Comparison of ENCODE assay signal across 12 mouse cellular contexts in genomic region chr16:90181673-90182072, GRCm38 (mm10). TPM values are rescaled to one million over a fixed set of nuclear protein-coding genes. Genes with fewer than 3 reads are reported as not detected.
A peak's percentile ranks its signal among the peaks of the same experiment; 100 is the strongest.
DNase-seq lines count a peak whose midpoint lies in the region; ATAC-seq and TF ChIP-seq lines count a peak whose summit lies in the region.
"Had no signal": no experiment of that assay in that cellular context is flagged by ENCODE, and none has a peak within 500 bp of the region (broad histone marks: within the 10 kb centered on the region; RNA-seq: fewer than 3 reads in every experiment).

No protein-coding gene starts in this region.

- H3K4me3 ChIP-seq in embryonic facial prominence, embryonic 14.5 days (ENCODE audit: low read depth, low read length) = no peak overlapping the region
- no peak overlapping the region for H3K4me3 ChIP-seq in embryonic facial prominence, embryonic 10.5 days
- H3K4me3 ChIP-seq in stomach, postnatal 0 days (ENCODE audit: low read depth, low read length) = no peak overlapping the region
- H3K4me3 ChIP-seq: hindbrain, embryonic 12.5 days had no signal

- no peak for ATAC-seq in embryonic facial prominence, embryonic 14.5 days (ENCODE audit: low read depth)
- peak; percentile 58; the same call in 1 of the 2 replicates for ATAC-seq in stomach, postnatal 0 days (ENCODE audit: low FRiP score, low TSS enrichment)
- ATAC-seq: liver, postnatal 0 days had no signal

- no peaks in the 10 kb centered on the region for H3K4me1 ChIP-seq in embryonic facial prominence, embryonic 14.5 days (ENCODE audit: control insufficient read depth, insufficient read depth, low read length)
- 0 out of 2 replicates have a peak, but pooled peaks cover 3% of the 10 kb centered on the region for H3K4me1 ChIP-seq in embryonic facial prominence, embryonic 10.5 days
- no peaks in the 10 kb centered on the region for H3K4me1 ChIP-seq in stomach, postnatal 0 days (replicated peaks; ENCODE audit: control insufficient read depth, insufficient read depth)
- H3K4me1 ChIP-seq: hindbrain, embryonic 12.5 days had no signal

- H3K27ac ChIP-seq in embryonic facial prominence, embryonic 14.5 days (replicated peaks; ENCODE audit: low read depth, low read length) = no peak overlapping the region
- H3K27ac ChIP-seq in embryonic facial prominence, embryonic 10.5 days (replicated peaks) = no peak overlapping the region
- peak overlapping the region; percentile 61 for H3K27ac ChIP-seq in stomach, postnatal 0 days (replicated peaks)
- H3K27ac ChIP-seq: hindbrain, embryonic 12.5 days had no signal

- no peak for TF ChIP-seq CTCF in stomach, postnatal 0 days (IDR thresholded peaks at IDR 0.05; ENCODE audit: low read depth)

- no peak overlapping the region for H3K9ac ChIP-seq in embryonic facial prominence, embryonic 14.5 days (ENCODE audit: low read depth, low read length)
- H3K9ac ChIP-seq in stomach, postnatal 0 days (ENCODE audit: low read length) = no peak overlapping the region
- H3K9ac ChIP-seq: hindbrain, embryonic 12.5 days; liver, postnatal 0 days had no signal

- no peaks in the 10 kb centered on the region for H3K36me3 ChIP-seq in embryonic facial prominence, embryonic 14.5 days (ENCODE audit: control insufficient read depth, insufficient read depth, low read length)
- no peaks in the 10 kb centered on the region for H3K36me3 ChIP-seq in embryonic facial prominence, embryonic 10.5 days (replicated peaks)
- H3K36me3 ChIP-seq in stomach, postnatal 0 days (ENCODE audit: control insufficient read depth, insufficient read depth, low read length) = no peaks in the 10 kb centered on the region
- H3K36me3 ChIP-seq: hindbrain, embryonic 12.5 days had no signal

- no peaks in the 10 kb centered on the region for H3K9me3 ChIP-seq in embryonic facial prominence, embryonic 14.5 days (ENCODE audit: control insufficient read depth, low read length)
- H3K9me3 ChIP-seq in embryonic facial prominence, embryonic 10.5 days = no peaks in the 10 kb centered on the region
- H3K9me3 ChIP-seq in stomach, postnatal 0 days (ENCODE audit: control insufficient read depth, low read length) = no peaks in the 10 kb centered on the region
- H3K9me3 ChIP-seq: hindbrain, embryonic 12.5 days had no signal

- WGBS in embryonic facial prominence, embryonic 14.5 days = 78% methylated on average over 8 of the region's 8 CpGs
- WGBS in embryonic facial prominence, embryonic 10.5 days = 88% methylated on average over 8 of the region's 8 CpGs
- WGBS in stomach, postnatal 0 days = 63% methylated on average over 8 of the region's 8 CpGs

- no peaks in the 10 kb centered on the region for H3K27me3 ChIP-seq in embryonic facial prominence, embryonic 14.5 days (replicated peaks; ENCODE audit: control insufficient read depth, insufficient read depth, low read length)
- no peaks in the 10 kb centered on the region; the same call in 1 of the 2 replicates for H3K27me3 ChIP-seq in embryonic facial prominence, embryonic 10.5 days (replicated peaks; ENCODE audit: low read depth, poor library complexity, severe bottlenecking)
- H3K27me3 ChIP-seq in stomach, postnatal 0 days (ENCODE audit: control insufficient read depth, insufficient read depth, low read length) = no peaks in the 10 kb centered on the region
- H3K27me3 ChIP-seq: hindbrain, embryonic 12.5 days had no signal

- H3K4me2 ChIP-seq in embryonic facial prominence, embryonic 14.5 days (ENCODE audit: low read depth, low read length) = no peak overlapping the region
- no peak overlapping the region for H3K4me2 ChIP-seq in stomach, postnatal 0 days (replicated peaks; ENCODE audit: low read depth)
- H3K4me2 ChIP-seq: hindbrain, embryonic 12.5 days had no signal

- peak; percentile 95 for TF ChIP-seq EP300 in stomach, postnatal 0 days (optimal IDR thresholded peaks at IDR 0.05)

- peak; percentile 33 for DNase-seq in embryonic facial prominence, embryonic 14.5 days (ENCODE audit: low spot score)
- DNase-seq in embryonic facial prominence, embryonic 10.5 days (ENCODE audit: low spot score) = no peak
- peak; percentile 70 for DNase-seq in urinary bladder, postnatal 14 days (ENCODE audit: low spot score)
- DNase-seq in urinary bladder, adult 2 months (ENCODE audit: low spot score) = no peak
- peak; percentile 46 to 53 for DNase-seq in cerebellum, postnatal 36 days
- no peak for DNase-seq in stomach, postnatal 0 days (ENCODE audit: low spot score)
- no peak for DNase-seq in natural killer cell, adult 2 months (ENCODE audit: low spot score in 2 of 2)
- DNase-seq in adipocyte (ENCODE audit: low spot score) = no peak
- DNase-seq: kidney, adult 18-20 months; liver, postnatal 0 days; thymus, postnatal 36 days had no signal

RNA-seq across cellular contexts. Expression of gene Tiam1, which starts 38.1 kb away (rescaled TPM):
- 31.0 and 34.6 TPM in 2 replicates for polyA plus RNA-seq in embryonic facial prominence, embryonic 14.5 days (2014; fragmentation: Nextera tagmentation; extraction: Ambion mirVana)
- 25.3 and 25.9 TPM in 2 replicates for polyA plus RNA-seq in embryonic facial prominence, embryonic 10.5 days (2016; fragmentation: Nextera tagmentation; extraction: Ambion mirVana)
- 9.0 and 19.4 TPM in 2 replicates for polyA plus RNA-seq in urinary bladder, adult 2 months (2012; rRNA removed)
- polyA plus RNA-seq in stomach, postnatal 0 days (2015; fragmentation: Nextera tagmentation; extraction: Ambion mirVana) = 18.4 and 18.8 TPM in 2 replicates

RNA-seq across cellular contexts. Expression of gene Sod1, which starts 38.9 kb away (rescaled TPM):
- polyA plus RNA-seq in embryonic facial prominence, embryonic 14.5 days (2014; fragmentation: Nextera tagmentation; extraction: Ambion mirVana) = 1,098 and 1,130 TPM in 2 replicates
- 1,351 and 1,353 TPM in 2 replicates for polyA plus RNA-seq in embryonic facial prominence, embryonic 10.5 days (2016; fragmentation: Nextera tagmentation; extraction: Ambion mirVana)
- 1,059 and 1,122 TPM in 2 replicates for polyA plus RNA-seq in urinary bladder, adult 2 months (2012; rRNA removed)
- polyA plus RNA-seq in stomach, postnatal 0 days (2015; fragmentation: Nextera tagmentation; extraction: Ambion mirVana) = 1,113 and 1,141 TPM in 2 replicates

Comparison
In these comparisons a context has a peak if more than half of its experiments do, and no peak if none do; other contexts are left out.
1. DNase-seq: peak in embryonic facial prominence, embryonic 14.5 days (single experiment), urinary bladder, postnatal 14 days (single experiment) and cerebellum, postnatal 36 days (2 of 2); none in embryonic facial prominence, embryonic 10.5 days (single experiment), urinary bladder, adult 2 months (single experiment), stomach, postnatal 0 days (single experiment), natural killer cell, adult 2 months (0 of 2) and adipocyte (single experiment).